Mouse (Mus musculus) liver, embryonic 15.5 days (tissue): ENCODE data around the gene Erlec1. TPM values are rescaled to one million over a fixed set of nuclear protein-coding genes. Genes with fewer than 3 reads are reported as not detected.

Experiments
- ATAC-seq: fragments of 200-750 bp; cut with Nextera tagmentation; 2 replicates; pipeline ENCODE4 v1.8.0; 2017; ENCODE audit warnings: moderate number of reproducible peaks, mild to moderate bottlenecking, moderate library complexity; ENCODE audit not compliant: insufficient read depth
- H3K27ac ChIP-seq: fragments of 300-500 bp; sonication (generic); replicated peaks from 2 replicates; pipeline ENCODE4 v1.5.1; 2015; ENCODE audit warnings: mild to moderate bottlenecking, inconsistent platforms
- H3K27me3 ChIP-seq: fragments of 300-500 bp; sonication (generic); 2 replicates; pipeline ENCODE4 v1.6.1; 2015; ENCODE audit warnings: mild to moderate bottlenecking, inconsistent platforms
- H3K36me3 ChIP-seq: fragments of 300-500 bp; sonication (generic); replicated peaks from 2 replicates; pipeline ENCODE4 v1.6.1; 2015; ENCODE audit warnings: moderate library complexity, mild to moderate bottlenecking, inconsistent platforms
- H3K4me1 ChIP-seq: fragments of 300-500 bp; sonication (generic); replicated peaks from 2 replicates; pipeline ENCODE4 v1.6.1; 2015; ENCODE audit warnings: inconsistent platforms
- H3K4me2 ChIP-seq: fragments of 300-500 bp; sonication (generic); 2 replicates; pipeline ENCODE4 v1.6.1; 2015; ENCODE audit warnings: moderate library complexity, mild to moderate bottlenecking, inconsistent platforms
- H3K4me3 ChIP-seq: fragments of 300-500 bp; sonication (generic); replicated peaks from 2 replicates; pipeline ENCODE4 v1.5.1; 2015; ENCODE audit warnings: mild to moderate bottlenecking, inconsistent platforms
- H3K9ac ChIP-seq: fragments of 300-500 bp; sonication (generic); 2 replicates; pipeline ENCODE4 v1.6.1; 2015; ENCODE audit warnings: moderate library complexity, mild to moderate bottlenecking, inconsistent platforms
- H3K9me3 ChIP-seq: fragments of 300-500 bp; sonication (generic); replicated peaks from 2 replicates; pipeline ENCODE4 v1.6.1; 2016; ENCODE audit warnings: inconsistent platforms
- WGBS: fragments of 180-500 bp; shearing (Covaris S2); methylation state at CpG from one replicate; pipeline ENCODE4 v1.1.7; 2015; ENCODE audit warnings: mixed read lengths; ENCODE audit not compliant: insufficient replicate concordance; 5-methylcytosine and 5-hydroxymethylcytosine counted together
- polyA plus RNA-seq: library from polyadenylated mRNA; unstranded; fragments of >200 nt; fragmentation: Nextera tagmentation; extraction: Ambion mirVana; gene quantifications from 2 replicates; pipeline ENCODE4 v1.2.1, GENCODE M21; 2015

Erlec1 gene
- polyA plus RNA-seq, 1 experiment from 2014 or later: 7.2 TPM

DNA sequence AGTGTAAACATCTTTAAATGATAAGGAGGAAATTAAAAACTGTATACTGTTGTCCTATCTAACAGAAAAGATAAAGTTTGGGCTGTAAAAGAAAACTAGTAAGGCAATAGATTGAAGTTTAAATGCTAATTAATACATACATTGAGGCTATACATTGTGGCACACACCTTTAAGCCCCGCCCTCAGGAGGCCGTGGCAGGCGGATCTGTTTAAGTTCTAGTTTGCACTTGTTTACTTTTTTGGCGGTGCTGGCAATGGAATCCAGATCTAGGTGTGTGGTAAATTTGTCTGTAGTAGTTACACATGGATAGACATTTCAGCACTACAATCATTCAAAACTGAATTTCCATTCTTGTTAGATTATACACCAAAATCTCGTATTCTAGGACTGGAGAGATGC lies 1.3 kb downstream of the Erlec1 start:
- H3K4me3 ChIP-seq: peak overlapping the region; percentile 94
- no peaks in the 10 kb centered on the region for H3K9me3 ChIP-seq
- WGBS: 39% methylated on average over 5 of the region's 5 CpGs
- 0 out of 2 replicates have a peak, but pooled peaks have one; percentile 17 for ATAC-seq
- peak overlapping the region; percentile 95 for H3K27ac ChIP-seq
- peak overlapping the region; percentile 93 for H3K9ac ChIP-seq
- H3K27me3 ChIP-seq: no peaks in the 10 kb centered on the region
- H3K4me1 ChIP-seq: peaks cover 16% of the 10 kb centered on the region
- H3K36me3 ChIP-seq: peaks cover 33% of the 10 kb centered on the region
- peak overlapping the region; percentile 66 for H3K4me2 ChIP-seq

DNA sequence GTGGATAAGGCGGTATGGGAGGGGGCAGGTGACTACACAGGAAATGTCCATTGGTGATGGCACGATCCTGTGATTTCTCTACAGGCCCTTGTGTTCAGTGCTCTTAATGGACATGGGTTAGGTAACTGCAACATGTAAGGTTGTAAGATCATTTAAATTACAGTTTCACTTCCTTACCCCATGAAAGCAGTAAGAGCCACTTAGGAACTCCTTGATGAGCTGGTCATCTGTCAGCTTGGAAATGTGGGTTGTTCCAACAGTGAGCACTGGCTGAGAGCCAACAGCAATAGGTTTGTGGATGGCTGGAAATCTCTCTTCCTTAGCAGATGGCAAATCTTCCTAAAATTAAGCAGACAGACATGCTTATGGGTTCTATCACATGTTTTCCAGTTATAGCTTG lies 10.6 kb downstream of the Erlec1 start:
- Histone ChIP-seq H3K4me2 (no peak overlapping the region), H3K4me3 (no peak overlapping the region), H3K9me3 (no peaks in the 10 kb centered on the region), H3K36me3 (peaks cover 64% of the 10 kb centered on the region), H3K27me3 (no peaks in the 10 kb centered on the region), H3K9ac (no peak overlapping the region), H3K4me1 (no peaks in the 10 kb centered on the region), H3K27ac (no peak overlapping the region)
- 89% methylated on average over 2 of the region's 2 CpGs for WGBS
- ATAC-seq: no peak

DNA sequence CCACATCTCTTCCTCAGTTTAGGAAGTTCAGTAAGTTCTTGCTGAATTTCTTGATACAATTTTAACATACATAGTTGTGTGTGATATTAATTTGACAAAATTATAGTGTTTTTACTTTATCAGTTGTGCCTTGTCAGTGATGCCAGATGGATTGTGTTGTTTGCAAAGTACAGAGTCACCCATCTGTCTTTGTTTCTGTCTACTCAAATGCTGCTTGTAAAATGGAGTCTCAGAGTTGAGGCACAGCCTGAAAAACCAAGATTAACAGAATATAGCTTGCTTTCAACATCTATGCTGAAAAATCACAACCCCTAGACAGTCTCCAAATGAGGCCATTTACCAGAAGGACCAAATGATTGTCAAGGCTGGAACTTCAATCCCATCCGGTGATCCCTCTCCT lies 25.6 kb downstream of the Erlec1 start:
- ATAC-seq: no peak
- WGBS: 92% methylated on average over 1 of the region's 1 CpGs
- no peak overlapping the region for H3K4me3 ChIP-seq
- H3K9ac ChIP-seq: no peak overlapping the region
- no peaks in the 10 kb centered on the region for H3K9me3 ChIP-seq
- no peak overlapping the region for H3K4me2 ChIP-seq
- H3K27ac ChIP-seq: no peak overlapping the region
- H3K4me1 ChIP-seq: peaks cover 7% of the 10 kb centered on the region
- H3K27me3 ChIP-seq: no peaks in the 10 kb centered on the region
- peaks cover 25% of the 10 kb centered on the region for H3K36me3 ChIP-seq

DNA sequence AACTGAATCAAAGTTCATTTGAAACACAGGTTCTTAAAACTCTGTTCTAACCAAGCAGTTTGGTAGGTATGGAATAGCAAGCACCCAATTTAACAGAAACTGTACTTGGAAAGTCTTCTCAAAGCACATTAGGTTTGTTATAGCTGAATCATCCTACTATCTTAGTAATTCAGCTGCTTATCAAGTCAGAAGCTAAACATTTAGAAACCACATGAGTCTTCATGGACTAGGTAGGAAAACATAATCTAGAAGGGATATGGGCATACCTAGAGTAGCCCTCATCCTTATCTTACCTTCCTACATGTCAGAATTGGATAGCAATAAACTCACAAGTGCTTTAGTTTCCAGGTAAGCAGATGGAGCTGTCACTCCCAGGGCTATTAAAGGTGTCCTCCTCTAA lies 26.1 kb downstream of the Erlec1 start:
- H3K36me3 ChIP-seq: peaks cover 25% of the 10 kb centered on the region
- H3K27ac ChIP-seq: no peak overlapping the region
- peaks cover 7% of the 10 kb centered on the region for H3K4me1 ChIP-seq
- H3K4me2 ChIP-seq: no peak overlapping the region
- no peak overlapping the region for H3K4me3 ChIP-seq
- H3K9me3 ChIP-seq: no peaks in the 10 kb centered on the region
- ATAC-seq: peak; percentile 67
- H3K27me3 ChIP-seq: no peaks in the 10 kb centered on the region
- no peak overlapping the region for H3K9ac ChIP-seq

DNA sequence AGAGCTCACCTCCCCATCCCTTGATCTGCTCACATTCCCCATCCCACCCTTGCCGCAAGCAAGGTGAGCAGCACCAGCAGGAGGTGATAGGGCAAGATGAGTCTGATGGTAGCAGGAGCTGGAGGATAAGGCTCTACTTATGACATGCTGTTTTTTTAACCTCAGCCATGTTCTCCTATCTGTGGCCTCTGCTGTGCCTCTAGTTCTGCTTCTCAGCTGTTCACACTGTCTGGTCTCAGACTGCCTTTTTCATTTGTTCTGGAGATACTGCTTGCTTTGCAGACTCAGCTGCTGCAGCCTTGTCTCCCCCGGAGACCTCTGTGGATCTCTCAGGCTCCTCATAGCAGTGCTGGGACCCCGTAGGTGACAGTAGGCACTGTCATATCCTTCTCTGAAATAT lies 30.9 kb downstream of the Erlec1 start:
- WGBS: 86% methylated on average over 3 of the region's 3 CpGs
- ATAC-seq: no peak
- H3K4me2 ChIP-seq: no peak overlapping the region
- no peak overlapping the region for H3K9ac ChIP-seq
- peaks cover 4% of the 10 kb centered on the region for H3K4me1 ChIP-seq
- no peak overlapping the region for H3K4me3 ChIP-seq
- no peaks in the 10 kb centered on the region for H3K27me3 ChIP-seq
- no peak overlapping the region for H3K27ac ChIP-seq
- no peaks in the 10 kb centered on the region for H3K9me3 ChIP-seq
- peaks cover 7% of the 10 kb centered on the region for H3K36me3 ChIP-seq

DNA sequence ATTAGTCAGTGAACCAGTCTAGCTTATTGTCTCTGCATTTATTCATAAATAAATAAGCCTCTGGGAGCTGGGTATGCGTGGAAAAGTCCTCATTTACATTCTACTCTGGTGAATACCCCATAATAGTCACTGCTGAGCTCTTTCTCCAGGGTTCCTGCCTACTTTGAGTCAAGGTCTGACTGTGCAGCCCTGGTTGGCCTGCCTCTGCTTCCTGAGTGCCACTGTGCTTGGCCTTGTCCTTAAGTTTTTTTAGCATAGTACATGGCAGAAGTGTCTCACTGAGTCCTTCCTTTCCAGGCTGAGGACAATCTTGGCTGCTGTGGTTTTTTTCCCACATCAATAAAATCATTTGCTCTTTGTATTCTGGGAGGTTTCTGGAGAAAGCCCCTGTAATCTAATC lies 33.5 kb downstream of the Erlec1 start:
- WGBS: 46% methylated on average over 1 of the region's 1 CpGs
- no peaks in the 10 kb centered on the region for H3K4me1 ChIP-seq
- H3K27ac ChIP-seq: no peak overlapping the region
- H3K4me3 ChIP-seq: no peak overlapping the region
- H3K4me2 ChIP-seq: no peak overlapping the region
- no peaks in the 10 kb centered on the region for H3K27me3 ChIP-seq
- peaks cover 6% of the 10 kb centered on the region for H3K36me3 ChIP-seq
- H3K9ac ChIP-seq: no peak overlapping the region
- no peaks in the 10 kb centered on the region for H3K9me3 ChIP-seq
- ATAC-seq: no peak

DNA sequence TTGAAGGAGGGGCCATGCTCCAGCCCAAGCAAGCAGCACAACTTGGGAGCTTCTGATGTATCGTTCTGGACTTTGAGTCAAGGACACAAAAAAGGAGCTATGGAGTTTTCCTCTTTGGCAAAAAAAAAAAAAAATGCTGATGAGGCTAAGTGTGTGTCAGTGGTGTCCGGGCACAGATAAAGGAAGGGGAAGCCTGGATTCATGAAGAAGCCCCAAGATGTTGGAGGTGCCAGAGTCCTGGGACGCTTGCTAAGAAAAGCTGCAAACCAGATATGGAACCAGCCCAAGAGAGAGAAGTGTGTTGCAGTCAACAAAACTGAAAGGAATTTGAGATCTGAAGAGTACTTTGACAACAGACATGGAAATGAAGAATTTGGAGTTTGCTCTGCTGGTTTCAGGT lies 41.8 kb downstream of the Erlec1 start:
- Histone ChIP-seq H3K36me3 (no peaks in the 10 kb centered on the region), H3K4me2 (no peak overlapping the region), H3K4me1 (no peaks in the 10 kb centered on the region), H3K4me3 (no peak overlapping the region), H3K9me3 (no peaks in the 10 kb centered on the region), H3K9ac (no peak overlapping the region), H3K27me3 (no peaks in the 10 kb centered on the region), H3K27ac (no peak overlapping the region)
- 59% methylated on average over 3 of the region's 3 CpGs for WGBS
- no peak for ATAC-seq

DNA sequence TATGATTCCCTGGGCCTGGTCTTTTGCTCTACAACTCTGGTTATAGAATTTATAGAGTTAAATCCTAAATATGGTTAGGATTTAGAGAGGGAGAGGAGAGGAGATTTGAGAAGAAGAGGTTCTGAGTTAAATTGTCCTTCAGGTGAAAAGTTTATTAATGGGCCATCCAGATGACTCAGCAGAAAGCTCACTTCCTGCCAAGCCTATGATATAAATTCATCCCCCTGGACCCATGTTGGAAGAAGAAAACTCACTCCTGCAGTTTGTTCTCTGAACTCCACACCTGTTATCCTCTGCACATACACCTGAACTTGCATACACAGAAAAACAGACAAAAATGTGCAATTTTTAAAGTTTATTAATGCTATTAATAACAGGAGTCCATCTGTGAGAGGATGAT lies 54.8 kb downstream of the Erlec1 start:
- no peak overlapping the region for H3K9ac ChIP-seq
- no peaks in the 10 kb centered on the region for H3K4me1 ChIP-seq
- no peaks in the 10 kb centered on the region for H3K9me3 ChIP-seq
- no peaks in the 10 kb centered on the region for H3K36me3 ChIP-seq
- H3K27ac ChIP-seq: no peak overlapping the region
- H3K4me3 ChIP-seq: no peak overlapping the region
- no peak overlapping the region for H3K4me2 ChIP-seq
- H3K27me3 ChIP-seq: no peaks in the 10 kb centered on the region
- no peak for ATAC-seq

DNA sequence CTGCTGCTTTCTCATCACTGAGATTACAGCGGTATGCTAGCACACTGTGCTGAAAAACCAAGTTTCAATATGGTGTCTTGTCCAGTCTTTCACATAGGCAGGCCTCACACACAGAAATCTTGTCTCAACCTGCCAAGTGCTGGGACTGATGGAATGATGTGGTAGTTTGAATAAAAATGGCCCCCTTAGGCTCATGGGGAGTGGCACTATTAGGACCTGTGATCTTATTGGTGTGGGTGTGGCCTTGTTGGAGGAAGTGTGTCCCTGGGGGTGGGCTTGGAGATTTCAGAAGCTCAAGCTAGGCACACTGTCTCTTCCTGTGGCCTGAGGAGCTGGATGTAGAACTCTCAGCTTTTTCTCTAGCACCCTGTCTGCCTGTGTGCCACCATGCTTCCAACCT lies 57.9 kb downstream of the Erlec1 start:
- Histone ChIP-seq H3K9ac (no peak overlapping the region), H3K9me3 (no peaks in the 10 kb centered on the region), H3K4me3 (no peak overlapping the region), H3K36me3 (no peaks in the 10 kb centered on the region), H3K27ac (no peak overlapping the region), H3K27me3 (no peaks in the 10 kb centered on the region; the same call in 1 of the 2 replicates), H3K4me1 (no peaks in the 10 kb centered on the region), H3K4me2 (no peak overlapping the region)
- WGBS: 89% methylated on average over 1 of the region's 1 CpGs
- ATAC-seq: no peak

DNA sequence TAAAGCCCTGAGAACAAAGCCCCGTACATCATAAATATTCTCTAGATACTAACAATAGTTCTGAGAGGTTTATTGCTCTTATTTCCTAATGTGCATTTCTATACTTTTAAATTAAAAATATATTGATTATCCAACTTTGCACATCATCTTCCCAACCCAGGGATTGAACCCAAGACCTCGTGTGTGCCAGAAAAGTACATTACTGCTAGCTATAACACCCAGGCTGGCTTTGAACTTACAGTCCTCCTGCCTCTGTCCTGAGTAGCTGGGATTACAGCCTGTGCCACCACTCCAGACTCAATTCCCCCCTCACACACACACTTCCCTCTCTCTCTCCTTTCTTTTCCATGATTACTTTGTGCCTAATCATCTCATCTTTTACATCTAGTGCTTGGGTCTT lies 66.0 kb downstream of the Erlec1 start:
- Histone ChIP-seq H3K4me2 (no peak overlapping the region), H3K36me3 (no peaks in the 10 kb centered on the region), H3K27ac (no peak overlapping the region), H3K27me3 (peaks cover 27% of the 10 kb centered on the region), H3K9ac (no peak overlapping the region), H3K4me1 (peaks cover 7% of the 10 kb centered on the region), H3K4me3 (no peak overlapping the region), H3K9me3 (no peaks in the 10 kb centered on the region)
- ATAC-seq: no peak
- WGBS: 66% methylated on average over 2 of the region's 2 CpGs

DNA sequence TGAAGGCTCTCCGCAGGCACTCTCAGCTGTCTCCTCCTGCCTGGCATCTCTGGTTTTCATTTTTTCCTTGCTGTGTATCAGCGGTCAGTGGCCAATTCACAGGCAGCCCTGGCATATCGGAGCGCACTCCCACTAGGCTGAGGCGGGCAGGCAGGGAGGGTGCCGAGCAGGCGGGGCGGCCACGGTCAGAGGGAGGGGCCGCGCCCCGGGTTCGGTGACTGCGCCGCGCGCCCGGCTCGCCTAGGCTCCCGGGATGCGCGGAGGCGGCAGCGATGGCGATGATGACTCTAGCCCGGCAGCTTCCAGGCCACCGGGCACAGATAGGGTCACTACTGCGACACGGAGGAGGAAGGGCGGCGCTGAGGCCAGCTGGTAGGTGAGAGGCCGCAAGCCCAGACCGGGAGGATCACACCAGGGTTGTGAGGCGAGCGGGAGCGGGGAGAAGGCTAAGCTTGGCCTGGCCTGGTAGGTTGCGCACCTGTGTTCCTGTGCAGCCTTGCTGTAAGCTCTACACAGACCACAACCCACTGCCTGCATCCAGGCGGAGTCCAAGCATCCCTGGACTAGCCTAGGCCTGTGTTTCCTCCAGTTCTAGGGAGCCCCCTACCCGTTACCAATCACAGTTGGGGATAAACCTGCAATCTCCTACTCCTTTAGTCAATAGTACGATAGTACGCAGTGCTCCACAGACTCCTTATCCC lies 68.8 kb downstream of the Erlec1 start, which contains the start of the genes Gpr75 and Asb3:
Gene Gpr75, plus strand, starts transcription at position 188 of the 701 bp plus-strand sequence.
Gene Asb3, plus strand, starts transcription at position 246 of the 701 bp plus-strand sequence.
- Histone ChIP-seq H3K27ac (no peak within 1 kb of the TSS), H3K9ac (no peak within 1 kb of the TSS), H3K4me3 (peak within 1 kb of the TSS; percentile 34), H3K4me2 (peak within 1 kb of the TSS; percentile 64), H3K4me1 (peaks cover 7% of the 10 kb centered on the region), H3K27me3 (peaks cover 27% of the 10 kb centered on the region), H3K9me3 (no peaks in the 10 kb centered on the region), H3K36me3 (no peaks in the 10 kb centered on the region)
- WGBS: 6% methylated on average over 41 of the region's 41 CpGs
- peak; percentile 81 for ATAC-seq
